7 mouse cellular contexts compared by ENCODE assay signal in genomic region chr8:117157769-117158091, GRCm38 (mm10). TPM values are rescaled to one million over a fixed set of nuclear protein-coding genes. Genes with fewer than 3 reads are reported as not detected.
DNase-seq lines count a peak whose midpoint lies in the region; ATAC-seq and TF ChIP-seq lines count a peak whose summit lies in the region.

No protein-coding gene starts in this region.

- H3K9ac ChIP-seq in intestine, postnatal 0 days (ENCODE audit: low read depth, low read length): peak overlapping the region; percentile 83
- H3K9ac ChIP-seq in midbrain, embryonic 12.5 days (replicated peaks): peak overlapping the region; percentile 91

- intact Hi-C loops in left cerebral cortex, postnatal 4 days (cut with DNase I): no loop called here

- TF ChIP-seq POLR2A in small intestine, adult 2 months (IDR thresholded peaks at IDR 0.05; ENCODE audit: low read depth, low read length): peak; percentile 98

- no peaks in the 10 kb centered on the region for H3K36me3 ChIP-seq in intestine, postnatal 0 days (ENCODE audit: control insufficient read depth, insufficient read depth)
- H3K36me3 ChIP-seq in midbrain, embryonic 12.5 days: no peaks in the 10 kb centered on the region
- 0 out of 2 replicates have a peak, but pooled peaks cover 4% of the 10 kb centered on the region for H3K36me3 ChIP-seq in small intestine, adult 2 months (ENCODE audit: control insufficient read depth, insufficient read depth, low read length)

- peak overlapping the region; percentile 72 for H3K4me3 ChIP-seq in intestine, postnatal 0 days (ENCODE audit: low read depth, low read length)
- H3K4me3 ChIP-seq in midbrain, embryonic 12.5 days: peak overlapping the region; percentile 92
- peak overlapping the region; percentile 93 for H3K4me3 ChIP-seq in small intestine, adult 2 months (ENCODE audit: low read depth, low read length)

- peak overlapping the region; percentile 73 for H3K4me2 ChIP-seq in intestine, postnatal 0 days (replicated peaks; ENCODE audit: low read depth)
- H3K4me2 ChIP-seq in midbrain, embryonic 12.5 days (replicated peaks): peak overlapping the region; percentile 97

- DNase-seq in adrenal gland, adult 8-10 months: peak; percentile 94
- DNase-seq in embryo, embryonic 9.5 days (ENCODE audit: extremely low spot score): peak; percentile 95
- peak; percentile 97 to 98 for DNase-seq in gastrocnemius, postnatal 4 days (ENCODE audit: low spot score in 2 of 2)
- peak; percentile 98 for DNase-seq in left cerebral cortex, postnatal 4 days

- TF ChIP-seq CTCF in intestine, postnatal 0 days (IDR thresholded peaks at IDR 0.05; ENCODE audit: low read depth): no peak
- no peak for TF ChIP-seq CTCF in small intestine, adult 2 months (IDR thresholded peaks at IDR 0.05; ENCODE audit: extremely low read depth, insufficient read length, insufficient replicate concordance, low read depth, low read length)

- ATAC-seq in intestine, postnatal 0 days: peak; percentile 94
- ATAC-seq in midbrain, embryonic 12.5 days (ENCODE audit: low FRiP score, low read depth): peak; percentile 95

- peak overlapping the region; percentile 87 for H3K27ac ChIP-seq in intestine, postnatal 0 days (ENCODE audit: low read depth, low read length)
- H3K27ac ChIP-seq in midbrain, embryonic 12.5 days (replicated peaks): peak overlapping the region; percentile 76
- peak overlapping the region; percentile 97 for H3K27ac ChIP-seq in small intestine, adult 2 months (ENCODE audit: insufficient read depth, low read depth, low read length)

- no peaks in the 10 kb centered on the region for H3K9me3 ChIP-seq in intestine, postnatal 0 days (ENCODE audit: control insufficient read depth)
- H3K9me3 ChIP-seq in midbrain, embryonic 12.5 days: no peaks in the 10 kb centered on the region

- H3K4me1 ChIP-seq in intestine, postnatal 0 days (replicated peaks; ENCODE audit: control insufficient read depth, insufficient read depth, low read length): no peaks in the 10 kb centered on the region
- H3K4me1 ChIP-seq in midbrain, embryonic 12.5 days: peaks cover 36% of the 10 kb centered on the region
- H3K4me1 ChIP-seq in small intestine, adult 2 months (ENCODE audit: control insufficient read depth, insufficient read depth, insufficient read length, low read length): peaks cover 17% of the 10 kb centered on the region; the same call in 1 of the 2 replicates

- under 1% methylated on average over 45 of the region's 45 CpGs for whole genome bisulfite sequencing in intestine, postnatal 0 days
- under 1% methylated on average over 44 of the region's 45 CpGs for WGBS in midbrain, embryonic 12.5 days
- WGBS in small intestine, adult 2 months: 1% methylated on average over 45 of the region's 45 CpGs

- no peaks in the 10 kb centered on the region for H3K27me3 ChIP-seq in intestine, postnatal 0 days (replicated peaks; ENCODE audit: control insufficient read depth, insufficient read depth, low read length)
- no peaks in the 10 kb centered on the region for H3K27me3 ChIP-seq in midbrain, embryonic 12.5 days
- no peaks in the 10 kb centered on the region for H3K27me3 ChIP-seq in small intestine, adult 2 months (ENCODE audit: control insufficient read depth, insufficient read depth, low read length)

RNA-seq across cellular contexts. Expression of gene Gan, which starts 0.2 kb away (rescaled TPM):
- 10 to 100 TPM; 12.2 to 17.4 (median 13.8) TPM for total RNA-seq in adrenal gland, adult 8-10 months (2022)
- total RNA-seq in gastrocnemius, postnatal 4 days (2021): 1 to 10 TPM; 9.2 to 9.5 TPM
- 1.1 and 1.4 TPM in 2 replicates for polyA plus RNA-seq in intestine, postnatal 0 days (2015; fragmentation: Nextera tagmentation; extraction: Ambion mirVana)
- 10 to 100 TPM; 30.6 to 34.4 TPM for total RNA-seq in left cerebral cortex, postnatal 4 days (2021)
- polyA plus RNA-seq in midbrain, embryonic 12.5 days (2016; fragmentation: Nextera tagmentation; extraction: Ambion mirVana): 2.6 and 3.2 TPM in 2 replicates
- polyA plus RNA-seq in small intestine, adult 2 months (2012; rRNA removed): 2.4 and 4.6 TPM in 2 replicates

Comparison
In these comparisons a context has a peak if more than half of its experiments do, and no peak if none do; other contexts are left out.
1. Peak in every context shown above with its lines: DNase-seq, ATAC-seq, H3K4me3 ChIP-seq and H3K27ac ChIP-seq.